Mouse (Mus musculus) E14TG2a.4 (cell line): Measurements from ENCODE around the gene Slc1a3.
"Not testable (repeated sequence)": the region's sequence is repeated elsewhere in the genome, so short reads cannot be mapped to it uniquely, and the experiment has no call there.

Experiments used
- H3K27me3 ChIP-seq: 2 replicates; pipeline ENCODE4 v1.6.1; 2014; ENCODE audit warnings: low read length, control low read depth; ENCODE audit not compliant: insufficient read depth
- H3K36me3 ChIP-seq: 2 replicates; pipeline ENCODE4 v1.6.1; 2014; ENCODE audit warnings: low read length, control low read depth; ENCODE audit not compliant: insufficient read depth
- H3K4me1 ChIP-seq: replicated peaks from 2 replicates; pipeline ENCODE4 v1.6.1; 2014; ENCODE audit warnings: low read depth, low read length, control low read depth
- H3K4me3 ChIP-seq: replicated peaks from 2 replicates; pipeline ENCODE4 v1.5.1; 2014; ENCODE audit warnings: mild to moderate bottlenecking, low read length
- H3K9me3 ChIP-seq: 2 replicates; pipeline ENCODE4 v1.6.1; 2014; ENCODE audit warnings: low read length, control low read depth
- CTCF ChIP-seq: conservative IDR thresholded peaks from 2 replicates; pipeline ENCODE4 v1.5.1; 2014; ENCODE audit warnings: low read length
- NANOG ChIP-seq: IDR thresholded peaks from 2 replicates; pipeline ENCODE4 v1.6.1; 2014; ENCODE audit warnings: borderline replicate concordance, low read length, mixed read lengths
- POU5F1 ChIP-seq: IDR thresholded peaks from 2 replicates; pipeline ENCODE4 v1.6.1; 2014; ENCODE audit warnings: low read length, borderline replicate concordance

Slc1a3 gene

DNA sequence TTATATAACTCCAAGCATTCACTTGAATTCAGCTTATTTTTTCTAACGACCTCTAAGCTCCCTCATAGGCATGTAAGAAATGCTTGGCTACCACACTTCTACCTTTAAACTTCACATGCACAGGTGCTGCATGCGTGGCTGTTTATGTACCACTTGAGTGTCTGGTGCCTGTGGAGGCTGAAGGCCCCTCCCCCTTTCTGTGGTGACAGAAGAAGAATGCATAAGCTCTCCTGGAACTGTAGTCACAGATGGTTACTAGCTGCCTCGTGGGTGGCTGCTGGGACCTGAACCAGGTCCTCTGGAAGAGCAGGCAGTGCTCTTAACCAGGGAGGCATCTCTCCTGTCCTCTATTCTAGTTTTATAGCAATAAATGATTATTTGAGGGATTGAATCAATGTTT, 13.1 kb downstream of the Slc1a3 start:
- H3K4me3 ChIP-seq: peak overlapping the region; percentile 14; the same call in 1 of the 2 replicates
- peaks cover 10% of the 10 kb centered on the region for H3K9me3 ChIP-seq
- no peaks in the 10 kb centered on the region for H3K27me3 ChIP-seq
- peaks cover 49% of the 10 kb centered on the region for H3K4me1 ChIP-seq
- peaks cover 26% of the 10 kb centered on the region for H3K36me3 ChIP-seq
- TF ChIP-seq CTCF (no peak), NANOG (no peak)

DNA sequence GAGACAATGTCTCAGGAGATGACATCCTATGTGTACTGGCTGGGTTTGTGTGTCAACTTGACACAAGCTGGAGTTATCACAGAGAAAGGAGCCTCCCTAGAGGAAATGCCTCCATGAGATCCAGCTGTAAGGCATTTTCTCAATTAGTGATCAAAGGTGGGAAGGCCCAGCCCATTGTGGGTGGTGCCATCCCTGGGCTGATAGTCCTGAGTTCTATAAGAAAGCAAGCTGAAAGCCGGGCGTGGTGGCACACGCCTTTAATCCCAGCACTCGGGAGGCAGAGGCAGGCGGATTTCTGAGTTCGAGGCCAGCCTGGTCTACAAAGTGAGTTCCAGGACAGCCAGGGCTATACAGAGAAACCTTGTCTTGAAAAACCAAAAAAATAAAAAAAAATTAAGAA, 20.4 kb downstream of the Slc1a3 start:
- H3K27me3 ChIP-seq, H3K4me3 ChIP-seq, H3K9me3 ChIP-seq: not testable (repeated sequence)
- Histone ChIP-seq H3K36me3 (peaks cover 35% of the 10 kb centered on the region), H3K4me1 (peaks cover 37% of the 10 kb centered on the region)

DNA sequence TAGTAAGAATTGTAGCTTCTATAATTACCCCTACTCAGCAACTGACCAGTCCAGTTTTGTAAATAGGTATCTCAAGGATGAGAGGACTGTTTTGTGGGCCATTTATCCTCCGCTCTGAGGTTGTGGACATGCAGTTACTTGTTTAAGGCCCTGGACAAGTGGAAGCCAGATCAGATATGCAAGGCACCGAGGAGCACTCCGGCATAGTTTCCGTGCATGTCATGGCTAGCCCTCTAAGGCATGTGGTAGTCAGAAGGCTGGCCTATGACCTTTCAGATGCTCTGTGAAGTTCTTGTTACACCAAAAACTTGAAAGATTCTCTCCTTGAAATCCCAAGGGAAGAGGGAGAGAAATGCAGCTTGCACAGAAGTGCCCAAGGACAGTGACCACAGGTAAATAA, 23.7 kb downstream of the Slc1a3 start:
- Histone ChIP-seq H3K4me1 (peaks cover 31% of the 10 kb centered on the region), H3K4me3 (no peak overlapping the region), H3K27me3 (no peaks in the 10 kb centered on the region), H3K9me3 (no peaks in the 10 kb centered on the region), H3K36me3 (peaks cover 27% of the 10 kb centered on the region)
- TF ChIP-seq CTCF (no peak), NANOG (no peak)

DNA sequence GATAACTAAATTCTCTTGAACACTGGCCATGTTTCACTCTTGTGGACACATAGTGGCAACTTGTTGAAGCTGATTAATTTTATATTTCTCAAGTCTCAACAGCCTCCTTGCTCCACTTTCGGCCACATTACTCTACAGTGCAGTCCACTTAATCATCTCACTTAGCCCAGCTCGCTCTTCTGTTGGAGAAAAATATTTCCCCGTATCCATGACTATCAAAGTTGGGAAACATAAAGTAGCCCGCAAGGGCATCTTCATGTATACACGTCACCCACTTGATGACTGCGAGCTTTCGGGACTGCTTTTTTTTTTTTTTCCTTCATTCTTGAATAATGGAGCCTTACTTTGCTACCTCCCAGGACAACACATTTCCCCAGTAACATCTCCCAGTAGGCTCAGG, 25.1 kb downstream of the Slc1a3 start:
- H3K4me1 ChIP-seq: peaks cover 24% of the 10 kb centered on the region
- H3K9me3 ChIP-seq: no peaks in the 10 kb centered on the region
- peaks cover 36% of the 10 kb centered on the region for H3K36me3 ChIP-seq
- H3K27me3 ChIP-seq: no peaks in the 10 kb centered on the region
- TF ChIP-seq POU5F1: no peak
- H3K4me3 ChIP-seq: no peak overlapping the region

DNA sequence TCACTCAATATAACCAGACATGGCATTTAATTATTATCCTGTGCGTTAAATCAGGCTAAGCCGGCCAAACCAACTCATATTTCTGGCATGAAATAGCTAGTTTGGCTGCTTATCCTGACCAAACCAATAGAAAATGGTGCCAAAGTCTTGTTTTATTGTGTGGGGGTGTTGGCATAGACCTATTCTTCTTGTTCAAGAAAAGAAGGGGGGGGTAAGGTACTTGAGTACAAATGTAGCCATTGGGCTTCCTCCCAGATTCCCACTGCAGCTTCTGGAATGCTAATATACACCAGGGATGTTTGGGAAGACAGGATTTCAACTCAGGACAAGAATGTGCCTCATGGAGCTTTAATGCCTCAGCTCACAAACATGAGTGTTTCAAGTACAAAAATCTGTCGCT, 26.3 kb downstream of the Slc1a3 start:
- Histone ChIP-seq H3K36me3 (peaks cover 36% of the 10 kb centered on the region), H3K9me3 (no peaks in the 10 kb centered on the region), H3K4me1 (peaks cover 15% of the 10 kb centered on the region), H3K27me3 (no peaks in the 10 kb centered on the region), H3K4me3 (no peak overlapping the region)
- TF ChIP-seq POU5F1: no peak
- no peak for TF ChIP-seq NANOG
- no peak for TF ChIP-seq CTCF

DNA sequence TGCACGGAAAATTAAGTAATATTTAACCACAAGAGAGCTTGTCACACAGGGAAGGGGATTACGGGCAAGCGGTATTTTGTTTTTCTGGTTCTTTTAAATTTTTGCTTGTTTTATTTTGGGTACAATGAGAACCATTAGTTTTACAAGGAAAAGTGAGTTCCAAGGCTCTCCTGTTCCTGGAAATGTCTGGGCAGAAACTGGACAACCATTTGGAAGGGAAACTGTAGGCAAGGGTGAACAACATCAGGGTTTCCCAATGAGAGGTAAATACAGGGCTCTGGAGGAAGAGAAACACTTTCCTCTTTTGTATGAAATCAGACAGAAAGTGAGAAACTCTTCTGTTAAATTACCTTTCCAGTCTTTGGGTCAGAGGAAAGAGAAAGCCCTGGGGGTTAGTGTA, 27.7 kb downstream of the Slc1a3 start:
- peaks cover 36% of the 10 kb centered on the region for H3K36me3 ChIP-seq
- no peaks in the 10 kb centered on the region for H3K27me3 ChIP-seq
- H3K4me1 ChIP-seq: peaks cover 15% of the 10 kb centered on the region
- no peaks in the 10 kb centered on the region for H3K9me3 ChIP-seq
- no peak overlapping the region for H3K4me3 ChIP-seq
- no peak for TF ChIP-seq POU5F1
- no peak for TF ChIP-seq NANOG
- TF ChIP-seq CTCF: no peak

DNA sequence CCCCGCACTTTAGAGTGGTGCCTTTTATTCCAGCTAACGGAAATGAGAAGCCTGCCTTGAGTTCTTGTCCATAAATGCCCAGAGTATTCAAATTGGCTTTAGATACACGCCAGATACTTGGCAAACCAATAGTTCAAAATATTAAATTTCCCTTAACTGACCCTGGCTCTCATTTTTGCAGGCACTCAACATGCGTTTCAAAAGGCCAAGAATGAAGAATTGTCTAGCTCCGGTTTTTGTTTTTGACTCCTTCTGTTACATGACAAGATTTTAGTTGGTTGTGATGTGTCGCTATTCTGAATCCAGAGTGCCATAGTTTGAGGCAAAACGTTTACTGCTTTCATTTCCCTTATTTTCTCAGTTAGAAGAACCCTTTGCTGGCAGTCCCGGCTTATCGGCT, 28.1 kb downstream of the Slc1a3 start:
- Histone ChIP-seq H3K36me3 (peaks cover 32% of the 10 kb centered on the region), H3K9me3 (no peaks in the 10 kb centered on the region), H3K4me1 (peaks cover 11% of the 10 kb centered on the region), H3K27me3 (no peaks in the 10 kb centered on the region), H3K4me3 (no peak overlapping the region)
- TF ChIP-seq NANOG (no peak), POU5F1 (no peak), CTCF (no peak)

DNA sequence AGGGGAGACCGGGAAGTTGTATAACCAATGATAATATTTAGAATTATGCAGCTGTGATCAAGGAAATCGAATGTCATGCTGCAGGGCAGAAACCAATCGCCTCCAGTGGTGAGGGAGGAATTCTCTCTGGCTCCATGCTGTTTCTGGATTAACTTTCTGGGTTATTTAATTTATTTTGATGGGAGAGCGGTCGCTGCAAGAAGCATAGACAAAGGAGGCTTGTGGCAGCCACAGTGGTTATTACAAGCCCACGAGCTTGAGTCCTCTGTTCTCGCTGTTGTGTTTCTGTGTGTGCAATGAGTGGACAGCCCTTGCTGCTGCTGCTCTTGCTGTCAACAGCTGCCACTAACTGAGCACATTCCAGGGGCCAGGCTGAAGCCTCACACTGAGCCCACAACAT, 28.6 kb downstream of the Slc1a3 start:
- peaks cover 7% of the 10 kb centered on the region; the same call in 1 of the 2 replicates for H3K4me1 ChIP-seq
- TF ChIP-seq POU5F1: no peak
- no peaks in the 10 kb centered on the region for H3K27me3 ChIP-seq
- peaks cover 28% of the 10 kb centered on the region for H3K36me3 ChIP-seq
- H3K9me3 ChIP-seq: no peaks in the 10 kb centered on the region
- no peak overlapping the region for H3K4me3 ChIP-seq

DNA sequence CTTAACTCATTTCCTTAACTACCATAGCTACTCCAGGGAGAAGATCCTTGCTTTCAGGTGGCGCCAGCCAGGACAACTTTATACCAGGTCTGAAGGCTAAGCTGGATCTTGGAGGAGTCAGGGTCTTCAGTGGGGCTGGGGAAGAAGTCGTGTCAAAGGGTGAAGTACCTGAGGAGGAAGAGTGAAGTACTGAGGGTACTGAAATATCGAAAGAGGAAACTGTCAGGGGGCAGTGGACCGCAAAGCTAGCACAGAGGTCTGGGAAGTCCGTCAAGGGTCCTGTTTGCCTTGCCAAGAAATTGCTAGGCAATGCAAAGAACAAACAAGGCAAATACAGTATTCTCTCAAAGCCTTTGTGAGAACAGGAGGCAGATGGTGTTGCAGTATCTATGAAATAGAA, 29.6 kb downstream of the Slc1a3 start:
- no peak for TF ChIP-seq NANOG
- no peak for TF ChIP-seq CTCF
- TF ChIP-seq POU5F1: no peak
- peaks cover 18% of the 10 kb centered on the region; the same call in 1 of the 2 replicates for H3K36me3 ChIP-seq

More for the DNA sequence above, 29.6 kb downstream of the Slc1a3 start:
- no peaks in the 10 kb centered on the region for H3K27me3 ChIP-seq
- H3K4me3 ChIP-seq: no peak overlapping the region
- H3K4me1 ChIP-seq: peaks cover 5% of the 10 kb centered on the region; the same call in 1 of the 2 replicates
- no peaks in the 10 kb centered on the region for H3K9me3 ChIP-seq
